Mouse (Mus musculus) heart, postnatal 0 days (tissue): ENCODE measurements at regions not wholly inside any gene's neighbourhood (a gene's known extent, or its start where the extent isn't known, plus 50 kb on each side); places are given as distances from the start of the nearest gene placed in this dataset.

Experiments used
- ATAC-seq: fragments of 200-750 bp; cut with Nextera tagmentation; 2 replicates; pipeline ENCODE4 v1.8.0; 2017; ENCODE audit warnings: low read depth, moderate number of reproducible peaks, moderate library complexity; ENCODE audit not compliant: insufficient read depth
- DNase-seq: peaks from one replicate; pipeline ENCODE4 v3.0.0-alpha.2; 2016; ENCODE audit warnings: low spot score
- H3K27ac ChIP-seq: fragments of 300-500 bp; sonication (generic); 2 replicates; pipeline ENCODE4 v1.5.1; 2014; ENCODE audit warnings: low read depth, mild to moderate bottlenecking
- H3K27me3 ChIP-seq: fragments of 300-500 bp; sonication (generic); 2 replicates; pipeline ENCODE4 v1.6.1; 2014; ENCODE audit warnings: low read length, mixed read lengths; ENCODE audit not compliant: control insufficient read depth, insufficient read depth
- H3K36me3 ChIP-seq: fragments of 300-500 bp; sonication (generic); replicated peaks from 2 replicates; pipeline ENCODE4 v1.6.1; 2014; ENCODE audit warnings: low read length, mixed read lengths; ENCODE audit not compliant: control insufficient read depth, insufficient read depth
- H3K4me1 ChIP-seq: fragments of 300-500 bp; sonication (generic); 2 replicates; pipeline ENCODE4 v1.6.1; 2014; ENCODE audit warnings: antibody characterized with exemption; ENCODE audit not compliant: control insufficient read depth, insufficient read depth
- H3K4me2 ChIP-seq: fragments of 300-500 bp; sonication (generic); 2 replicates; pipeline ENCODE4 v1.6.1; 2014; ENCODE audit warnings: low read depth, mild to moderate bottlenecking, low read length, moderate library complexity
- H3K4me3 ChIP-seq: fragments of 300-500 bp; sonication (generic); 2 replicates; pipeline ENCODE4 v1.5.1; 2014; ENCODE audit warnings: low read depth, low read length
- H3K9ac ChIP-seq: fragments of 300-500 bp; sonication (generic); replicated peaks from 2 replicates; pipeline ENCODE4 v1.6.1; 2014; ENCODE audit warnings: low read depth, low read length, mixed read lengths
- H3K9me3 ChIP-seq: fragments of 300-500 bp; sonication (generic); replicated peaks from 2 replicates; pipeline ENCODE4 v1.6.1; 2016; ENCODE audit warnings: low read length; ENCODE audit not compliant: control insufficient read depth
- CTCF ChIP-seq: IDR thresholded peaks from 2 replicates; pipeline ENCODE4 v1.5.1; 2016; ENCODE audit warnings: antibody characterized with exemption, control low read depth, low read depth
- EP300 ChIP-seq: IDR thresholded peaks from 2 replicates; pipeline ENCODE4 v1.6.1; 2016; ENCODE audit warnings: antibody characterized with exemption, low read depth
- WGBS: fragments of 180-500 bp; shearing (Covaris S2); extraction: QIAGEN DNeasy Blood & Tissue Kit; methylation state at CpG from one replicate; pipeline ENCODE4 v1.1.7; 2014; 5-methylcytosine and 5-hydroxymethylcytosine counted together

- Histone ChIP-seq H3K4me2 (no peak overlapping the region), H3K9ac (no peak overlapping the region), H3K4me1 (no peaks in the 10 kb centered on the region), H3K4me3 (no peak overlapping the region), H3K27me3 (no peaks in the 10 kb centered on the region), H3K27ac (no peak overlapping the region), H3K9me3 (no peaks in the 10 kb centered on the region), H3K36me3 (no peaks in the 10 kb centered on the region)
- DNase-seq, result no peak
- no peak for ATAC-seq
- WGBS, result 77% methylated on average over 14 of the region's 14 CpGs
- no peak for TF ChIP-seq CTCF
- no peak for TF ChIP-seq EP300
Observed at GRCm38 (mm10) chr1:186493664-186494410, 212.0 kb downstream of the Tgfb2 start.

GRCm38 (mm10) chr1:186482177-186482576, 223.6 kb downstream of the Tgfb2 start:
- Histone ChIP-seq H3K27ac (no peak overlapping the region), H3K9me3 (no peaks in the 10 kb centered on the region), H3K27me3 (no peaks in the 10 kb centered on the region), H3K4me3 (no peak overlapping the region), H3K9ac (no peak overlapping the region), H3K4me2 (no peak overlapping the region), H3K36me3 (no peaks in the 10 kb centered on the region), H3K4me1 (peaks cover 9% of the 10 kb centered on the region; the same call in 1 of the 2 replicates)
- ATAC-seq (no peak), DNase-seq (no peak)
- TF ChIP-seq EP300 (no peak), CTCF (no peak)
- 50% methylated on average over 8 of the region's 8 CpGs for WGBS

GRCm38 (mm10) chr1:186480019-186480418, 225.8 kb downstream of the Tgfb2 start:
- 89% methylated on average over 1 of the region's 1 CpGs for WGBS
- Histone ChIP-seq H3K4me3 (no peak overlapping the region), H3K4me1 (peaks cover 9% of the 10 kb centered on the region; the same call in 1 of the 2 replicates), H3K36me3 (no peaks in the 10 kb centered on the region), H3K9me3 (no peaks in the 10 kb centered on the region), H3K27ac (no peak overlapping the region), H3K4me2 (no peak overlapping the region), H3K9ac (no peak overlapping the region), H3K27me3 (no peaks in the 10 kb centered on the region)
- DNase-seq, result no peak
- TF ChIP-seq CTCF, result no peak
- no peak for TF ChIP-seq EP300
- no peak for ATAC-seq

- DNase-seq (peak; percentile 60), ATAC-seq (no peak)
- Histone ChIP-seq H3K4me3 (no peak overlapping the region), H3K9ac (no peak overlapping the region), H3K4me1 (peaks cover 9% of the 10 kb centered on the region; the same call in 1 of the 2 replicates), H3K27me3 (no peaks in the 10 kb centered on the region), H3K9me3 (no peaks in the 10 kb centered on the region), H3K36me3 (no peaks in the 10 kb centered on the region), H3K4me2 (no peak overlapping the region), H3K27ac (no peak overlapping the region)
- WGBS, result 59% methylated on average over 8 of the region's 8 CpGs
- TF ChIP-seq CTCF (no peak), EP300 (no peak)
Observed at GRCm38 (mm10) chr1:186478428-186479238, 227.2 kb downstream of the Tgfb2 start.

- no peak overlapping the region for H3K4me3 ChIP-seq
- no peaks in the 10 kb centered on the region for H3K9me3 ChIP-seq
- TF ChIP-seq EP300 (no peak), CTCF (no peak)
- H3K27me3 ChIP-seq, result no peaks in the 10 kb centered on the region
- WGBS, result 59% methylated on average over 2 of the region's 2 CpGs
- no peaks in the 10 kb centered on the region for H3K4me1 ChIP-seq
- no peak overlapping the region for H3K27ac ChIP-seq
- ATAC-seq (no peak), DNase-seq (no peak)
- H3K9ac ChIP-seq, result no peak overlapping the region
- H3K36me3 ChIP-seq, result no peaks in the 10 kb centered on the region
- H3K4me2 ChIP-seq, result no peak overlapping the region
Observed at GRCm38 (mm10) chr1:186474844-186475243, 230.9 kb downstream of the Tgfb2 start.
